Comparison of ENCODE assay signal across 10 mouse cellular contexts in the genomic region with DNA sequence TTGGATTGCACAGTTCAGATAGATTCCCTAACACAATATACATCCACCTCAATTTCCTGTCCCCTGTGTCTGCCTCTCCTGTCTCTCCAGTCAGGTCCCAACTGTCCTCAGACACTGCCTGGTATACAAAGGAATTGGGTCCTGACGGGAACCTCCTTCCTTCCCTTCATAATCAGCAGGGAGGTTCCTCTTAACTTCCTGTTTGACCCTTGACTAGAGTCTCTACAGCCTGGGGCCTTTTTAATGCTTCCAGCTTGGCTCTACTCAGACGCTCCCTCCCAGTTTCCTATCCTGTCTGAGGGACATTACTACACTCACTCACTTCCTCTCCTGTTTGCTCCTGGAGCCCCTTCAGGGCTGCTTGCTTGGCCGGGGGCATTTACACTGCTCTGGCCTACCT. TPM values are rescaled to one million over a fixed set of nuclear protein-coding genes. Genes with fewer than 3 reads are reported as not detected.
A peak's percentile ranks its signal among the peaks of the same experiment; 100 is the strongest.
DNase-seq lines count a peak whose midpoint lies in the region; ATAC-seq and TF ChIP-seq lines count a peak whose summit lies in the region.
"Had no signal": no experiment of that assay in that cellular context is flagged by ENCODE, and none has a peak within 500 bp of the region (broad histone marks: within the 10 kb centered on the region; RNA-seq: fewer than 3 reads in every experiment).

No protein-coding gene starts in this region.

- H3K27ac ChIP-seq in layer of hippocampus, adult 2 months = peak overlapping the region; percentile 68; the same call in 1 of the 2 replicates
- H3K27ac ChIP-seq in liver, embryonic 11.5 days (ENCODE audit: low read depth, low read length) = peak overlapping the region; percentile 43; the same call in 1 of the 2 replicates
- peak overlapping the region; percentile 59 for H3K27ac ChIP-seq in small intestine, adult 2 months (ENCODE audit: insufficient read depth, low read depth, low read length)

- H3K27me3 ChIP-seq in liver, embryonic 11.5 days (replicated peaks; ENCODE audit: control insufficient read depth, insufficient read depth, low read length) = no peaks in the 10 kb centered on the region
- no peaks in the 10 kb centered on the region for H3K27me3 ChIP-seq in small intestine, adult 2 months (ENCODE audit: control insufficient read depth, insufficient read depth, low read length)

- H3K9me3 ChIP-seq in liver, embryonic 11.5 days (ENCODE audit: control insufficient read depth, low read length) = no peaks in the 10 kb centered on the region

- H3K4me2 ChIP-seq in liver, embryonic 11.5 days = peak overlapping the region; percentile 11; the same call in 1 of the 2 replicates

- DNase-seq in layer of hippocampus, adult 2 months (ENCODE audit: low spot score in 2 of 2) = no peak
- DNase-seq in layer of hippocampus, postnatal 10 days (ENCODE audit: low spot score in 2 of 2) = no peak
- peak; percentile 51 to 67 for DNase-seq in heart, adult 9 months (ENCODE audit: low spot score in 2 of 2)
- no peak for DNase-seq in liver, embryonic 11.5 days (ENCODE audit: low spot score)
- DNase-seq in spleen, postnatal 14 days (ENCODE audit: low spot score in 2 of 2) = no peak
- no peak for DNase-seq in ovary, postnatal 14 days (ENCODE audit: low spot score)
- DNase-seq: adrenal gland, postnatal 14 days; midbrain, embryonic 14.5 days had no signal

- peaks cover 27% of the 10 kb centered on the region for H3K4me1 ChIP-seq in liver, embryonic 11.5 days (replicated peaks; ENCODE audit: control insufficient read depth, insufficient read depth, low read length)
- H3K4me1 ChIP-seq in small intestine, adult 2 months (ENCODE audit: control insufficient read depth, insufficient read depth, insufficient read length, low read length) = peaks cover 33% of the 10 kb centered on the region

- 30% methylated on average over 3 of the region's 3 CpGs for WGBS in liver, embryonic 11.5 days
- WGBS in small intestine, adult 2 months = 39% methylated on average over 3 of the region's 3 CpGs

- no peak overlapping the region; the same call in 1 of the 2 replicates for H3K4me3 ChIP-seq in layer of hippocampus, adult 2 months
- H3K4me3 ChIP-seq in liver, embryonic 11.5 days (ENCODE audit: low read depth, low read length) = no peak overlapping the region
- H3K4me3 ChIP-seq in small intestine, adult 2 months (ENCODE audit: low read depth, low read length) = no peak overlapping the region

- TF ChIP-seq CTCF in layer of hippocampus, adult 2 months (conservative IDR thresholded peaks at IDR 0.05) = no peak
- no peak for TF ChIP-seq CTCF in small intestine, adult 2 months (IDR thresholded peaks at IDR 0.05; ENCODE audit: extremely low read depth, insufficient read length, insufficient replicate concordance, low read depth, low read length)

- ATAC-seq in liver, embryonic 11.5 days (replicated peaks; ENCODE audit: low FRiP score) = no peak
- ATAC-seq: forebrain, embryonic 14.5 days had no signal

- H3K9ac ChIP-seq in liver, embryonic 11.5 days (ENCODE audit: low read depth, low read length) = no peak overlapping the region

- 0 out of 2 replicates have a peak, but pooled peaks cover 2% of the 10 kb centered on the region for H3K36me3 ChIP-seq in liver, embryonic 11.5 days (ENCODE audit: control insufficient read depth, insufficient read depth, low read length)
- H3K36me3 ChIP-seq in small intestine, adult 2 months (ENCODE audit: control insufficient read depth, insufficient read depth, low read length) = no peaks in the 10 kb centered on the region

- TF ChIP-seq POLR2A in small intestine, adult 2 months (IDR thresholded peaks at IDR 0.05; ENCODE audit: low read depth, low read length) = no peak

RNA-seq across cellular contexts. Expression of gene Baiap2, which starts 12.9 kb away (rescaled TPM):
- total RNA-seq in layer of hippocampus, adult 2 months (2021) = 100 to 1,000 TPM; 244 to 257 TPM
- 100 to 1,000 TPM in 1 of 2 experiments, 10 to 100 TPM in 1; 96.2 to 102 TPM for total RNA-seq in layer of hippocampus, postnatal 10 days (2021)
- 9.7 and 10.2 TPM in 2 replicates for polyA plus RNA-seq in liver, embryonic 11.5 days (2014; fragmentation: Nextera tagmentation; extraction: Ambion mirVana)
- polyA plus RNA-seq in small intestine, adult 2 months (2012; rRNA removed) = 10.7 and 12.7 TPM in 2 replicates

RNA-seq across cellular contexts. Expression of gene Chmp6, which starts 42.2 kb away (rescaled TPM):
- total RNA-seq in layer of hippocampus, adult 2 months (2021) = 10 to 100 TPM; 34.7 to 45.9 TPM
- 10 to 100 TPM; 43.0 to 44.5 TPM for total RNA-seq in layer of hippocampus, postnatal 10 days (2021)
- polyA plus RNA-seq in liver, embryonic 11.5 days (2014; fragmentation: Nextera tagmentation; extraction: Ambion mirVana) = 70.1 and 77.2 TPM in 2 replicates
- polyA plus RNA-seq in small intestine, adult 2 months (2012; rRNA removed) = 69.0 and 137 TPM in 2 replicates

Comparison
In these comparisons a context has a peak if more than half of its experiments do, and no peak if none do; other contexts are left out.
1. DNase-seq: peak in heart, adult 9 months (2 of 2); none in layer of hippocampus, adult 2 months (0 of 2), layer of hippocampus, postnatal 10 days (0 of 2), liver, embryonic 11.5 days (single experiment), spleen, postnatal 14 days (0 of 2) and ovary, postnatal 14 days (single experiment).
2. Peak in every context shown above with its lines, with median percentiles within 50 percentile points of each other: H3K27ac ChIP-seq.